Mouse (Mus musculus) myocyte (in vitro differentiated cells): ENCODE measurements around the gene Prss38.

Experiments used
- MAX ChIP-seq: IDR thresholded peaks from one replicate; pipeline ENCODE4 v1.6.1; 2011; ENCODE audit warnings: low read depth, mild to moderate bottlenecking, control low read depth
- TCF12 ChIP-seq: IDR thresholded peaks from one replicate; pipeline ENCODE4 v1.6.1; 2011; ENCODE audit warnings: mild to moderate bottlenecking, control low read depth; ENCODE audit not compliant: poor library complexity, insufficient read depth, severe bottlenecking

- TF ChIP-seq TCF12, result no peak
- no peak for TF ChIP-seq MAX
These were observed 9.7 kb upstream of the Prss38 start for GRCm38 (mm10) chr11:59385123-59385522.
